Mouse (Mus musculus): Measurements from ENCODE around the gene Adra2b. TPM values are rescaled to one million over a fixed set of nuclear protein-coding genes. Genes with fewer than 3 reads are reported as not detected.

The Adra2b gene
- total and polyA plus RNA-seq, 3 experiments: 0.05 TPM; not detected in 2

- H3K4me3 ChIP-seq (ENCODE audit: low read depth, low read length): no peak overlapping the region
Observed at GRCm38 (mm10) chr2:127364452-127364851, 1.4 kb downstream of the Adra2b start.

DNA sequence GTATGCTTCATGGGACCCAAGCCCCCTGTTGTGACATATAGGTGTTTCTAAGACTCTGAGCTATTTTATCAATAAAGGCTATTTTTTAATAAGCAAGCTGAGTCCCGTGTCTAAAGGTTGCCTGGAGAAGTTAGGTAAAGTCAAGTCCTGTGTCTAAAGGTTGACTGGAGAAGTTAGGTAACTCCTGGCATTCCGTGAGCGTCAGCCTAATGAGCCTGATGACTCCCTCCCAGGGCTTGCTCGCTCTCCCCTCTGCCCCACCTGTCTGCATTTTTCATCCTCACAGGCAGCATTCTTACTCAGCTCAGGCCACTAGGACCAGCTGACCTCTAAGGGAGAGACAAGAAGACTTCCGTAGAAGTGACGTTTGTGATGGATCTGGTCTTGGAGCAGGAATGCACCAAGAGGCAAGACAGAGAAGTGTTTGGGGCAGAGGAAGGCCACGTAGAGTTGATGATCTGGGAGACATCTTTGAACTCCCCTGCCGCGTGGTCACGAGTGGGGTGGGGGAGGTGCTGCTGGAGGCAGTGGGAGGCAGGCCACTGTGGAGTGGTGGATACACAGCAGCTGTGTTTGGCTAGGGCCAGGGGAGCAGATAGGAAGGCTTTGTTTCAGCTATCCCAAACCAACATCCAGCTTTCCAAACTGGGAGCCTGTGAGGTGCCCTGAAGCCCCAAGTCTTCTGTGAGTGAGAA lies 4.3 kb downstream of the Adra2b start:
- no peak for DNase-seq (ENCODE audit: low spot score)
- peaks cover 13% of the 10 kb centered on the region for H3K4me1 ChIP-seq (ENCODE audit: insufficient read depth, low read depth, low read length)
- no peak for TF ChIP-seq TAL1 (conservative IDR thresholded peaks at IDR 0.05; ENCODE audit: low read depth, low read length)
- TF ChIP-seq GATA2 (IDR thresholded peaks at IDR 0.05; ENCODE audit: borderline replicate concordance, low read depth, low read length): no peak
- TF ChIP-seq CTCF (IDR thresholded peaks at IDR 0.05; ENCODE audit: low read depth, low read length): no peak
- TF ChIP-seq POLR2AphosphoS5 (IDR thresholded peaks at IDR 0.05; ENCODE audit: insufficient replicate concordance, low read depth, low read length): no peak
- no peak for TF ChIP-seq GATA1 (IDR thresholded peaks at IDR 0.05; ENCODE audit: borderline replicate concordance, low read length)
- no peaks in the 10 kb centered on the region for H3K9me3 ChIP-seq (replicated peaks)
- H3K36me3 ChIP-seq (replicated peaks): no peaks in the 10 kb centered on the region
- no peak overlapping the region for H3K4me3 ChIP-seq (ENCODE audit: low read depth, low read length)
- ATAC-seq (ENCODE audit: extremely low read depth, insufficient number of reproducible peaks, low FRiP score, poor library complexity, severe bottlenecking): no peak
- peaks cover 40% of the 10 kb centered on the region for H3K27me3 ChIP-seq (ENCODE audit: insufficient read depth, low read length)

More at GRCm38 (mm10) chr2:127364452-127364851, 1.4 kb downstream of the Adra2b start:
- DNase-seq (ENCODE audit: low spot score) (no peak), ATAC-seq (ENCODE audit: extremely low read depth, insufficient number of reproducible peaks, low FRiP score, poor library complexity, severe bottlenecking) (no peak)
- no peaks in the 10 kb centered on the region for H3K36me3 ChIP-seq (replicated peaks)
- no peaks in the 10 kb centered on the region for H3K9me3 ChIP-seq (replicated peaks)
- peaks cover 9% of the 10 kb centered on the region for H3K4me1 ChIP-seq (ENCODE audit: insufficient read depth, low read depth, low read length)
- peaks cover 62% of the 10 kb centered on the region for H3K27me3 ChIP-seq (ENCODE audit: insufficient read depth, low read length)
- TF ChIP-seq GATA1 (IDR thresholded peaks at IDR 0.05; ENCODE audit: borderline replicate concordance, low read length) (no peak), GATA2 (IDR thresholded peaks at IDR 0.05; ENCODE audit: borderline replicate concordance, low read depth, low read length) (no peak), POLR2AphosphoS5 (IDR thresholded peaks at IDR 0.05; ENCODE audit: insufficient replicate concordance, low read depth, low read length) (no peak), CTCF (IDR thresholded peaks at IDR 0.05; ENCODE audit: low read depth, low read length) (no peak), TAL1 (conservative IDR thresholded peaks at IDR 0.05; ENCODE audit: low read depth, low read length) (no peak)

GRCm38 (mm10) chr2:127369703-127370376 lies 6.8 kb downstream of the Adra2b start:
- ATAC-seq (ENCODE audit: extremely low read depth, insufficient number of reproducible peaks, low FRiP score, poor library complexity, severe bottlenecking) (no peak), DNase-seq (ENCODE audit: low spot score) (no peak)
- H3K4me3 ChIP-seq (ENCODE audit: low read depth, low read length): no peak overlapping the region
- no peaks in the 10 kb centered on the region for H3K9me3 ChIP-seq (replicated peaks)
- H3K27me3 ChIP-seq (ENCODE audit: insufficient read depth, low read length): peaks cover 21% of the 10 kb centered on the region; the same call in 1 of the 2 replicates
- H3K36me3 ChIP-seq (replicated peaks): no peaks in the 10 kb centered on the region
- peaks cover 8% of the 10 kb centered on the region for H3K4me1 ChIP-seq (ENCODE audit: insufficient read depth, low read depth, low read length)
- TF ChIP-seq TAL1 (conservative IDR thresholded peaks at IDR 0.05; ENCODE audit: low read depth, low read length) (no peak), CTCF (IDR thresholded peaks at IDR 0.05; ENCODE audit: low read depth, low read length) (no peak), GATA2 (IDR thresholded peaks at IDR 0.05; ENCODE audit: borderline replicate concordance, low read depth, low read length) (no peak), POLR2AphosphoS5 (IDR thresholded peaks at IDR 0.05; ENCODE audit: insufficient replicate concordance, low read depth, low read length) (no peak), GATA1 (IDR thresholded peaks at IDR 0.05; ENCODE audit: borderline replicate concordance, low read length) (no peak)

DNA sequence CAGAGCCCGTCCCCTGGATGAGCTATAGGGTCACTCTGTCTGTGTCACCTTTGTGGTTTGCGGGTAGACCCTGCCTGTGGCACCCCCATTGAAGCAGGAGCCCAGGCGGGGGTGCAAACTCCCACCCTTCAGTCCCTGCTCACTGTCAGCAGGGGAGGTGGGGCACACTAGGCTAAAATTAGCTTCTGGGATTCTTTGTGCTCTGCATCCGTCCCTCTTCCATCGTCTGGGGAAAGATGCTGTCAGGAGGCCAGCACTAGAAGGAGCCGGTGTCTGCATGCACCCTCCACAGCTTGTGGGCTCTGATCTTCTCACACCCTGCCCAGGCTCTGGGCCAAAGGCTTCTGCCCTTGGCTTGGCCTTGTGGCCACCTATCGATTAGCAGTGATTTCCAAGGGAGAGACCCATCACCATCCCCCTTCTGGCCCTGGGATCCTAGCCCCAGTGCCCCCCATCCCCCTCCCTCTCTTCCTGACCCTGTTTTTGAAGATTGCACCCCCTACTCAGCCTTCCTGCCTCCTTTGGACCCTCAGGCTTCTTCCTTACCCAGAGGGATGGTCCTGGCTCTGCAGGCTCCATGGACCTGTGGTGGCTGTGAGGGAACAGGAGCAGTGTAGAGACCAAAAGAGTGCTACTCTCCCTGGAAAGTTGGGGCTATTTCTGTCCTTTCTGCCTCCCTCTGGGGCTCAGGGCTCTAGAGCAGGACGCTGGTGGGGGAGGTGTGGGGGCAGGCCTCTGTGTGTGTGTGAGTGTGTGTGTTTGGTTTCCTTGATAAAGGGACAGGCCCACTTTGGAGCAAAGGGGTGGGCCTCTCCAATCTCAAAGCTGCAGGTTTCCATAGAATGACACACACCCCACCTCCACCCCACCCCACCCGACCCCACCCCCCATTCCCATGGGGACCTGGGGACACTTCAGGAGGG lies 7.8 kb downstream of the Adra2b start:
- H3K4me3 ChIP-seq (ENCODE audit: low read depth, low read length): no peak overlapping the region; the same call in 1 of the 2 replicates
- H3K27me3 ChIP-seq (ENCODE audit: insufficient read depth, low read length): peaks cover 18% of the 10 kb centered on the region; the same call in 1 of the 2 replicates
- H3K4me1 ChIP-seq (ENCODE audit: insufficient read depth, low read depth, low read length): peaks cover 8% of the 10 kb centered on the region

DNA sequence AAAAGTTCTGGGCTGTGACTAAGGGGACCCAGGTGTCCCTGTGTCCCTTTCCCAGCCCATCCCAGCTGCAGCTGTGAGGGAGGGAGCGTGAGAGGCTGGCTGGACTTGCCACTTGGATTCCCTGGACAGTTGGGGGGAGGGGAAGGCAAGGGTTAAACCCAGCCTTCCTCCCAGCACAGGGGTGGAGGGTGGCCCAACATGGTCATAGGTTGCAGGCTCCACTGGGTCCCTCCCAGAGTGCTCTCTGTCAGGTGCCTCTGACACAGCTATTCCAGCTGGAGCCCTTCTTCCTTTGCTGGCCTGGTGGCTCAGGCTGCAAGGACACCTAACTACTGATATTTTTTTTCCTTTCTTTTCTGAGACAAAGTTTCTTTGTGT lies 8.5 kb downstream of the Adra2b start:
- H3K27me3 ChIP-seq (ENCODE audit: insufficient read depth, low read length): peaks cover 19% of the 10 kb centered on the region; the same call in 1 of the 2 replicates

More for the DNA sequence above, 7.8 kb downstream of the Adra2b start:
- no peak for TF ChIP-seq POLR2AphosphoS5 (IDR thresholded peaks at IDR 0.05; ENCODE audit: insufficient replicate concordance, low read depth, low read length)
- H3K9me3 ChIP-seq (replicated peaks): no peaks in the 10 kb centered on the region
- no peak for DNase-seq (ENCODE audit: low spot score)
- H3K36me3 ChIP-seq (replicated peaks): no peaks in the 10 kb centered on the region
- ATAC-seq (ENCODE audit: extremely low read depth, insufficient number of reproducible peaks, low FRiP score, poor library complexity, severe bottlenecking): no peak

DNA sequence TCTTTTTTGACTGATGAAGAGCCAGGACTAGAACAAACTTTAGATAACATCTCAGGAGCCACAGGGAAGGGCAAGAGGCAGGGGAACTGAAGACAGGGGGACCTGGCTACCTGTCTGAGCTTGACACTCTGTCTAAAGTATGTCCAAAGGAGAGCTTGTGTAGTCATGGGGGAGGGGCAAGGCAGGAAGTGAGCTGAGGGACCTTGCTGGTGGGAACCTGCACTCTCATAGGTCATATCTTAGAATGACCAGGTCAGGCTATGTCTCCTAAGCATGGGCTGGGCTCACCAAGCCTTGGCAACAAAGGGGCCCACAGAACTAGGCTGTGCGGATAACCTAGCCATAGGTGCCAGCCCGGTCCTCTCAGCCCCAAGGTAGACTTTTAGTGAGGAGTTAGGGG lies 9.1 kb downstream of the Adra2b start:
- no peak overlapping the region for H3K4me3 ChIP-seq (ENCODE audit: low read depth, low read length)
- ATAC-seq (ENCODE audit: extremely low read depth, insufficient number of reproducible peaks, low FRiP score, poor library complexity, severe bottlenecking) (no peak), DNase-seq (ENCODE audit: low spot score) (no peak)
- peaks cover 19% of the 10 kb centered on the region; the same call in 1 of the 2 replicates for H3K27me3 ChIP-seq (ENCODE audit: insufficient read depth, low read length)
- peaks cover 8% of the 10 kb centered on the region for H3K4me1 ChIP-seq (ENCODE audit: insufficient read depth, low read depth, low read length)
- H3K36me3 ChIP-seq (replicated peaks): no peaks in the 10 kb centered on the region
- no peaks in the 10 kb centered on the region for H3K9me3 ChIP-seq (replicated peaks)
- TF ChIP-seq TAL1 (conservative IDR thresholded peaks at IDR 0.05; ENCODE audit: low read depth, low read length): no peak
- no peak for TF ChIP-seq POLR2AphosphoS5 (IDR thresholded peaks at IDR 0.05; ENCODE audit: insufficient replicate concordance, low read depth, low read length)
- TF ChIP-seq GATA2 (IDR thresholded peaks at IDR 0.05; ENCODE audit: borderline replicate concordance, low read depth, low read length): no peak
- TF ChIP-seq GATA1 (IDR thresholded peaks at IDR 0.05; ENCODE audit: borderline replicate concordance, low read length): no peak
- TF ChIP-seq CTCF (IDR thresholded peaks at IDR 0.05; ENCODE audit: low read depth, low read length): no peak

More for the DNA sequence above, 8.5 kb downstream of the Adra2b start:
- TF ChIP-seq CTCF (IDR thresholded peaks at IDR 0.05; ENCODE audit: low read depth, low read length) (no peak), TAL1 (conservative IDR thresholded peaks at IDR 0.05; ENCODE audit: low read depth, low read length) (no peak)
- no peaks in the 10 kb centered on the region for H3K36me3 ChIP-seq (replicated peaks)
- DNase-seq (ENCODE audit: low spot score): no peak
- ATAC-seq (ENCODE audit: extremely low read depth, insufficient number of reproducible peaks, low FRiP score, poor library complexity, severe bottlenecking): no peak
- H3K4me1 ChIP-seq (ENCODE audit: insufficient read depth, low read depth, low read length): peaks cover 8% of the 10 kb centered on the region
- H3K4me3 ChIP-seq (ENCODE audit: low read depth, low read length): no peak overlapping the region; the same call in 1 of the 2 replicates
- H3K9me3 ChIP-seq (replicated peaks): no peaks in the 10 kb centered on the region

Data from G1E (cell line).